Mouse (Mus musculus): ENCODE data around the gene Vars. TPM values are rescaled to one million over a fixed set of nuclear protein-coding genes. Genes with fewer than 3 reads are reported as not detected.
A peak's percentile ranks its signal among the peaks of the same experiment; 100 is the strongest.
"Not testable (repeated sequence)": the region's sequence is repeated elsewhere in the genome, so short reads cannot be mapped to it uniquely, and the experiment has no call there.

The Vars gene
- polyA plus RNA-seq, 1 experiment: 12.7 TPM

DNA sequence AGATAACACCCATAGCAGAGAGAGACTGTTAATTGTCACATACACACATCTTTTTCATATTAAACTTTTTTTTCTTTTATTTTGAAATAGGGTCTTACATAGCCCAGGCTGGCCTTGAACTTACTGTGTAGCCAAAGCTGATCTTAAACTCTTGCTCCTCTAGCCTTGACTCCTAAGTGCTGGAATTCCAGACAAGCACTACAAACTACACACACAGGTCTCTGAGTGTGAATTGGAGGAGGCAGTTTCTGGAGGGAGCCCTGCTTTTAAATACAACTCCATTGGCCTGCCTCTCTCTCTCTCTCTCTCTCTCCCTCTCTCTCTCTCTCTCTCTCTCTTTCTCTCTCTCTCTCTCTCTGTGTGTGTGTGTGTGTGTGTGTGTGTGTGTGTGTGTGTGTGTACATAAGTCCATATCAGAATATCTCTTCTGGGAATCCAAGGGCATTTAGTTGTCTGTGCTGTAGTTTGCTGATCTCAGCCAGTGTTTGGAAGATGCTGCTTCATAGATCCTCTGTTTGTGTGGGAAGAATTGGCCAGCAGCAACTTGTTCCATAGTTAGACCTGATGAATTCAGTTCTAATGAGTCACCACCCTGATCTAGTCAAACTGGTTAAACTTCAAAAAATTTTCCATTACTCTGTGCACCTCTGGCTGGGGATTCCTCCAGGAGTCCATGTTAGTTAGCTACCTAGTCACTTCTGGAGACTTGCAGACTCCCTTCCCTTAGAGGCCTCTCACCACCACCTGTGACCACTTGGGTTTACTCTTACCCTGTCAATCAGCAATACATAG, 39.9 kb upstream of the Vars start:
- Histone ChIP-seq H3K27ac (replicated peaks; ENCODE audit: low read depth, low read length) (peak overlapping the region; percentile 54), H3K4me1 (ENCODE audit: control insufficient read depth, insufficient read depth, insufficient read length, low read length) (no peaks in the 10 kb centered on the region; the same call in 1 of the 2 replicates), H3K4me3 (ENCODE audit: insufficient read depth, low read depth, low read length) (no peak overlapping the region)

DNA sequence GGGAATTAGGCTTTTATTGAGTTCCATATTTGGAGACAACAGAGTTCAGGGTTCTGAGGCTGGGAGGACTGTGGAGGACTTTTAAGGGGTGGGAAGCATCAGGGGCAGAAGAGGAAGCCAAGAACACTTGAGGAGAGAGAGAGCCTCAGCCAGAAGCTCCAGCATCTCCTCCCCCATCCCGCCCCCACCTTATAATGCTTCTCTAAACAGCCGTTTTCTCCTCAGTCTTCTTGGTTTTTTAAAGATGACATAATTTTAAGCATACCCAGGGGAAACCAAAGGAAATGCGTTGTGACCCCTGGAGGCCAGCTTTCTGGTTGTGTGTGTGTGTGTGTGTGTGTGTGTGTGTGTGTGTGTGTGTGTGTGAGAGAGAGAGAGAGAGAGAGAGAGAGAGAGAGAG, 38.7 kb upstream of the Vars start:
- peak overlapping the region; percentile 68 for H3K27ac ChIP-seq (replicated peaks; ENCODE audit: low read depth, low read length)
- H3K4me3 ChIP-seq (ENCODE audit: insufficient read depth, low read depth, low read length): no peak overlapping the region
- no peaks in the 10 kb centered on the region; the same call in 1 of the 2 replicates for H3K4me1 ChIP-seq (ENCODE audit: control insufficient read depth, insufficient read depth, insufficient read length, low read length)

GRCm38 (mm10) chr17:34962841-34963240, 37.9 kb upstream of the Vars start:
- Histone ChIP-seq H3K4me1 (ENCODE audit: control insufficient read depth, insufficient read depth, insufficient read length, low read length) (no peaks in the 10 kb centered on the region), H3K27ac (replicated peaks; ENCODE audit: low read depth, low read length) (no peak overlapping the region), H3K4me3 (ENCODE audit: insufficient read depth, low read depth, low read length) (no peak overlapping the region)

GRCm38 (mm10) chr17:34964640-34965049, 36.1 kb upstream of the Vars start:
- Histone ChIP-seq H3K27ac (replicated peaks; ENCODE audit: low read depth, low read length) (no peak overlapping the region), H3K4me3 (ENCODE audit: insufficient read depth, low read depth, low read length) (no peak overlapping the region), H3K4me1 (ENCODE audit: control insufficient read depth, insufficient read depth, insufficient read length, low read length) (no peaks in the 10 kb centered on the region)

- Histone ChIP-seq H3K4me1 (ENCODE audit: control insufficient read depth, insufficient read depth, insufficient read length, low read length) (no peaks in the 10 kb centered on the region), H3K4me3 (ENCODE audit: insufficient read depth, low read depth, low read length) (no peak overlapping the region), H3K27ac (replicated peaks; ENCODE audit: low read depth, low read length) (no peak overlapping the region)
Observed at GRCm38 (mm10) chr17:34965627-34966026, 35.2 kb upstream of the Vars start.

- not testable (repeated sequence) for H3K4me1 ChIP-seq (ENCODE audit: control insufficient read depth, insufficient read depth, insufficient read length, low read length); H3K4me3 ChIP-seq (ENCODE audit: insufficient read depth, low read depth, low read length); H3K27ac ChIP-seq (replicated peaks; ENCODE audit: low read depth, low read length)
Observed at GRCm38 (mm10) chr17:34969822-34970221, 31.0 kb upstream of the Vars start, which contains the start of gene Gm20481. Gene Gm20481 (plus strand): TSS chr17:34969912.

DNA sequence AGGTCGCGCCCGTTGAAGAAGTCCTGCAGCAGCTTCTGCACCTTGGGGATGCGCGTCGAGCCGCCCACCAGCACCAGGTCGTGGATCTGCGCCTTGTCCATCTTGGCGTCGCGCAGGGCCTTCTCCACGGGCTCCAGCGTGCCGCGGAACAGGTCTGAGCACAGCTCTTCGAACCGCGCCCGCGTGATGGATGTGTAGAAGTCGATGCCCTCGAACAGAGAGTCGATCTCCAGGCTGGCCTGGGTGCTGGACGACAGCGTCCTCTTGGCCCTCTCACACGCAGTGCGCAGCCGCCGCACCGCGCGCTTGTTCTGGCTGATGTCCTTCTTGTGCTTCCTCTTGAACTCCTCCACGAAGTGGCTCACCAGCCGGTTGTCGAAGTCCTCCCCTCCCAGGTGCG, 29.9 kb upstream of the Vars start:
- not testable (repeated sequence) for H3K4me3 ChIP-seq (ENCODE audit: insufficient read depth, low read depth, low read length); H3K4me1 ChIP-seq (ENCODE audit: control insufficient read depth, insufficient read depth, insufficient read length, low read length); H3K27ac ChIP-seq (replicated peaks; ENCODE audit: low read depth, low read length)

DNA sequence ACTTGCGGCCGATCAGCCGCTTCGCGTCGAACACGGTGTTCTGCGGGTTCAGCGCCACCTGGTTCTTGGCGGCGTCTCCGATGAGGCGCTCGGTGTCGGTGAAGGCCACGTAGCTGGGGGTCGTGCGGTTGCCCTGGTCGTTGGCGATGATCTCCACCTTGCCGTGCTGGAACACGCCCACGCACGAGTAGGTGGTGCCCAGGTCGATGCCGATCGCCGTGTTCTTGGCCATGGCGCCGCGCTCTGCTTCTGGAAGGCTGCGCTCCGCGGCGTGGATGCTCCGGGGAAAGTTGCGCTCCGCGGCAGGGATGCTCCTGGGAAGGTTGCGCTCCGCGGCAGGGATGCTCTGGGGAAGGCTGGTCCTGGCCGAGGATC, 29.1 kb upstream of the Vars start:
- H3K4me1 ChIP-seq (ENCODE audit: control insufficient read depth, insufficient read depth, insufficient read length, low read length); H3K27ac ChIP-seq (replicated peaks; ENCODE audit: low read depth, low read length): not testable (repeated sequence)
- H3K4me3 ChIP-seq (ENCODE audit: insufficient read depth, low read depth, low read length): peak overlapping the region; percentile 42

DNA sequence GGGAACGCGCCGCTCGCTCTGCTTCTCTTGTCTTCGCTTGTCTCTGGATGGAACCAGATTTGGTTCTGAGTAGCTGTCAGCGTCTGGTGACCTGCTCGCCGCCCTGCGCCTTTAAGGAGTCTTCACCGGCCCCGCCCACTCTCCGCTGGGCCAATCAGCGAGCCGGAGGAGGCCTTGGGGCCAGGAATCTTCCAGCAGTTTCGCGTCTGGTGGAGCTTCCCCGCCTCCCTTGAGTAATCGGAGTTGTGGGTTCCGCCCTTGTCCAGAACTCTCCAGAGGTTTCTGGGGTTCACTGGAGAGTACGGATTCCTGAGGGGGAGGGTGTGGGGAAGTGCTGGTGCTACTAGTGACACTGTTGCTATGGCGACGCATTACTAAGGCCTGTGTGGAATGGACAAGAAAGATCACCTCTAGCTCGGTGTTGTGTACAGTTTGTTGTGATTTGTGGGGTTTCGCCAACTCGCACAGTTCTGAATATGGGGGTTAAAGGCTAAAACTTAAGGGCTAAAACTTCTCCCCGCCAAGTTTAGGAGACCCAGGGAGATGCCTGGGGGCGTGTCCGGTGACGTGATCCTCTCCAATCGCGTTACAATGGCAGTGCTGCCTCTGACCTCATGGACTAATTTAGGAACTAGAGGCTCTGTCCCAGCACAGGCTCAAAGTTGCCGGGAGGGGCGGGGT, 28.6 kb upstream of the Vars start, which contains the start of the genes Hspa1a and Hspa1l:
Hspa1a (minus strand) TSS at position 88 of the 681 bp plus-strand sequence.
Hspa1l (plus strand) TSS at position 635 of the 681 bp plus-strand sequence.
- peak within 1 kb of the TSS; percentile 58 for H3K4me3 ChIP-seq (ENCODE audit: insufficient read depth, low read depth, low read length)
- H3K4me1 ChIP-seq (ENCODE audit: control insufficient read depth, insufficient read depth, insufficient read length, low read length): not testable (repeated sequence)
- peak within 1 kb of the TSS; percentile 88 for H3K27ac ChIP-seq (replicated peaks; ENCODE audit: low read depth, low read length)

DNA sequence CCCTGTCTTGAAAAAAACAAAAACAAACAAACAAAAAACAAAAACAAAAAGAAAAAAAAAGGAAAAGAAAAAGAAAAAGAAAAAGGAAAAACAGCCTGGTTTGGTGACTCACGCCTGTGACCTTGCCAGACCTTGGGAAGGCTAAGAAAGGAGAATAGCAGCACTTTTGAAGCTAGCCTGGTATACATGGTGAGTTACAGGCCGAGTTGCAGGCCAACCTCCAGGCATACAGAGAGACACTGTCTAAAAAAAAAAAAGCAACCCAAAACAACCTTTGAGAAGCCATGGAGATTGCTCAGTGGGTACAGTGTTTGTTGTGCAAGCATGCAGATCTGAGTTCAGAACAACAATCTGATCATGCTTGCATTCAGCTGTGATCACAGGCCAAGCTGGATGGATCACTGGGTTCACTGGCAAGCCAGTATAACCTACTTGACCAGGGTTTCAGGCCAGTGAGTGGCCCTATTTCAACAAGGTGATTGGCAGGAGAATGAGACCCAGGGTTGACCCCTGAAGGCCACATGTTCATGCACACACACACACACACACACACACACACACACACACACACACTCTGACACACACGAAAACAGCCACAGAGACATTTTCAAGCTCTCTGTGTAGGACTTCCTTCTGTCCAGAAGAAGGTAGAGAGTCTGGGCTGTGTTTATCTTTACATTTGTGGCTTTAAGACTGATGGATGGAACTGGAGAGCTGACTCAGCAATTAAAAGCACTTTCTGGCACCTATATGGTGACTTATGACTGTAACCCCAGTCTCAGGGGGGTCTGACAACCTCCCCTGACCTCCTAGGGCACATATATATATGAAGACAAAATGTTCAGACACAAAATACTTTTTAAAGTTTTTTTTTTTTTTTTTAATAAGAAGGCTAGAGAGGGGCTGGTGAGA, 24.9 kb upstream of the Vars start:
- Histone ChIP-seq H3K4me3 (ENCODE audit: insufficient read depth, low read depth, low read length) (no peak overlapping the region), H3K27ac (replicated peaks; ENCODE audit: low read depth, low read length) (no peak overlapping the region), H3K4me1 (ENCODE audit: control insufficient read depth, insufficient read depth, insufficient read length, low read length) (no peaks in the 10 kb centered on the region)

DNA sequence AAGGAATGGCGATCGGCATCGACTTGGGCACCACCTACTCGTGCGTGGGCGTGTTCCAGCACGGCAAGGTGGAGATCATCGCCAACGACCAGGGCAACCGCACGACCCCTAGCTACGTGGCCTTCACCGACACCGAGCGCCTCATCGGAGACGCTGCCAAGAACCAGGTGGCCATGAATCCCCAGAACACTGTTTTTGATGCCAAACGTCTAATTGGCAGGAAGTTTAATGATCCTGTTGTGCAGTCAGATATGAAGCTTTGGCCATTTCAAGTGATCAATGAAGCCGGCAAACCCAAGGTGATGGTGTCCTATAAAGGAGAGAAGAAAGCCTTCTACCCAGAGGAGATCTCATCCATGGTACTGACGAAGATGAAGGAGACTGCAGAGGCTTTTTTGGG, 23.8 kb upstream of the Vars start:
- Histone ChIP-seq H3K27ac (replicated peaks; ENCODE audit: low read depth, low read length) (no peak overlapping the region), H3K4me1 (ENCODE audit: control insufficient read depth, insufficient read depth, insufficient read length, low read length) (no peaks in the 10 kb centered on the region), H3K4me3 (ENCODE audit: insufficient read depth, low read depth, low read length) (no peak overlapping the region)

GRCm38 (mm10) chr17:34978239-34978638, 22.5 kb upstream of the Vars start:
- no peak overlapping the region for H3K27ac ChIP-seq (replicated peaks; ENCODE audit: low read depth, low read length)
- H3K4me3 ChIP-seq (ENCODE audit: insufficient read depth, low read depth, low read length): no peak overlapping the region
- no peaks in the 10 kb centered on the region for H3K4me1 ChIP-seq (ENCODE audit: control insufficient read depth, insufficient read depth, insufficient read length, low read length)

DNA sequence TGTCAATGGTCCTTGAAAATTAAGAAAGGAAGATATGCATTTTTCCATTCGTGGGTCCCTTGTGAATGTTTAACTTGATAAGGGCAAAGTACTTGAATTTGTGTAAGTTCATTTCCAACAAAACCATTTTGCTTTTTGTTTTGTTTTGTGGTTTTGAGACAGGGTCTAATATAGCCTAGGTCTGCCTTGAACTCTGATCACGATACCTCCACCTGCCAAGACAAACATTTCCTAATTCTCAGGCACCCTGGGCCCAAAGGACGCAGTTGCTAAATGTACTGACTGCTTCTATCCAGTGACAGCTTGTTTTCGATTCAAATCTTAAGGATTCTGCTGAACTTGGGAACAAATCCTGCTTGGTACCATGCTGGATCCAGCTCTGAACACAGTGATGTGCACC, 21.2 kb upstream of the Vars start:
- no peak overlapping the region for H3K27ac ChIP-seq (replicated peaks; ENCODE audit: low read depth, low read length)
- H3K4me1 ChIP-seq (ENCODE audit: control insufficient read depth, insufficient read depth, insufficient read length, low read length): no peaks in the 10 kb centered on the region
- H3K4me3 ChIP-seq (ENCODE audit: insufficient read depth, low read depth, low read length): no peak overlapping the region

GRCm38 (mm10) chr17:34980655-34981054, 20.1 kb upstream of the Vars start:
- H3K27ac ChIP-seq (replicated peaks; ENCODE audit: low read depth, low read length): peak overlapping the region; percentile 56
- no peaks in the 10 kb centered on the region for H3K4me1 ChIP-seq (ENCODE audit: control insufficient read depth, insufficient read depth, insufficient read length, low read length)

GRCm38 (mm10) chr17:34981690-34982180, 19.1 kb upstream of the Vars start, which contains the start of gene Lsm2:
Gene Lsm2 (plus strand): TSS chr17:34981862.
- peak within 1 kb of the TSS; percentile 96 for H3K4me3 ChIP-seq (ENCODE audit: insufficient read depth, low read depth, low read length)
- no peaks in the 10 kb centered on the region for H3K4me1 ChIP-seq (ENCODE audit: control insufficient read depth, insufficient read depth, insufficient read length, low read length)

More at GRCm38 (mm10) chr17:34980655-34981054, 20.1 kb upstream of the Vars start:
- peak overlapping the region; percentile 40 for H3K4me3 ChIP-seq (ENCODE audit: insufficient read depth, low read depth, low read length)

More at GRCm38 (mm10) chr17:34981690-34982180, 19.1 kb upstream of the Vars start, which contains the start of gene Lsm2:
- peak within 1 kb of the TSS; percentile 99 for H3K27ac ChIP-seq (replicated peaks; ENCODE audit: low read depth, low read length)
